Mouse (Mus musculus): ENCODE data around the gene Smarca5.
A peak's percentile ranks its signal among the peaks of the same experiment; 100 is the strongest.

Gene Smarca5

DNA sequence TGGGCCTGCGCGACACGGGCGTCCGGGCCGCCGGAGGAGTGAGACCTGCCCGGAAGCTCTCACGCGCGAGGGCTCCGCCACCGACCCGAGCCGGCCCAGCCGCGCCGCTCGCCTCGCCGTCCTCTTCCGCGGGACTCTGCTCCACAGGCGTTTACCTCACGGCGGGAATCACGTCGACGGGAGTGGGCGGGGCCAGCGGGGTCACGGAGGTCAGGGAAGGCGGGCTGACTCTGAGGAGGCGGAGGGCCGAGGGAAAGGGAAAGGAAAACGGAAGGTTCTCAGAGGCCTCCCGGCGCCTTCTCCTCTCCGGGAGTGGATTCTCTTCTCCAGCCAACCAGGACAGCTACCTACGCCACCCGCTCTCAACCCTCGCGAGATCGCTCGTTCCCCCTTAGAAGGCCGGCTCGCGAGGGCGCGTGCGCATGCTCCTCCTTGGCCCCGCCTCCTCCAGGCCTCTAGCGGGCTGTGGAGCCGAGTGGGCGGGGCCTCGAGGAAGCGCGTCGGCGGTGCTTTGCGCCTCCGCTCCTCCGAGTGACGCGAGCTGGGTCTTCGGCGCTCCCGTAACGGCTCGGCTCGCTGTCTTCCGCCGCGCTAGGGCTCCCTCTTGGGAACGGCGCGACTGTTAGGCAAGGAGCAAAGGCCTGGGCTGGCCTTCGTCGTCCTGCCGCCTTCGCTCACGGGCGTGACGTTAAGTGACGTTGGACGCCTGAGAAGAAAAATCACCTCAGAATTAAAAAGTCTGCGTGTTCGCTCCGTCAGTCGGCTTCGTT is at the start of gene Smarca5:
Gene Smarca5 (minus strand): TSS at position 343 of the 770 bp plus-strand sequence.
- DNase-seq (ENCODE audit: low read depth, low spot score): peak; percentile 97

DNA sequence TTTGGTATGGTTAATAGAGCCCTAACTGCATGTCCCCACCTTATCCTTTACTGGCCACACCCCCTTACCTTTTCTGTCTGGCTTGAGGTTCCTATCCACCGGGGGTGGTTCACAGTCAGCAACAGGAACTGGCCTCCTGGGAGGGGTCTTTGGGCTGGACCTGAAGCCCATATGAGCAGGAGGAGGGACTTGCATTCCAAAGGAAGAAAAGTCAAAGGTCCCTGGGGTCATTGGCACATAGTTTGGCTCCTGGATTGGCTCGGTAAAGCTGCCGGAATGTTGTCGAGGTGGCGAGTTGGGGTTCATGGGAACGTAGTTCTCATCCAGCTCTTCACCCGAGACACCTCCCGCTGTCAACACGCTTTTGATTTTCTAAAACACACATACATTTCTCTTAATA is 45.3 kb upstream of the Smarca5 start:
- no peak for DNase-seq (ENCODE audit: low read depth, low spot score)

DNA sequence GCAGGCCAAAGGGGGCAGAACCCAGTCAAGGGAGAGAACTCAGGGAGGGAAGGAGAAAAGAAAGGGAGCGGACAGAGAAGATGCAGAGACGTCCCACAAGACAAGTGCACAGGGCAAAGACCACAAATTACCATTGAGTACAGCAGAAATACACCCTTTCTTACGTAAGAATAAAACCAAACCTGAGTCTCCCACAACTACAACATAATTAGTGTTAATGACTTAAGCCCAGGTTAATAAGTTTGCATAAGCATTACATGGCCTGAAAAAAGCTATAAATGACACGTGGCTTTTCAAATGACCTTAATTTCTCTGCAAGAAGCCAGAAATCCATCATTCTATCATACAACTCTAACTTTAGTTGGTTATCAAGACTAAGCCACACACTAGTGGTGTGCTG is 44.0 kb upstream of the Smarca5 start:
- no peak for DNase-seq (ENCODE audit: low read depth, low spot score)

DNA sequence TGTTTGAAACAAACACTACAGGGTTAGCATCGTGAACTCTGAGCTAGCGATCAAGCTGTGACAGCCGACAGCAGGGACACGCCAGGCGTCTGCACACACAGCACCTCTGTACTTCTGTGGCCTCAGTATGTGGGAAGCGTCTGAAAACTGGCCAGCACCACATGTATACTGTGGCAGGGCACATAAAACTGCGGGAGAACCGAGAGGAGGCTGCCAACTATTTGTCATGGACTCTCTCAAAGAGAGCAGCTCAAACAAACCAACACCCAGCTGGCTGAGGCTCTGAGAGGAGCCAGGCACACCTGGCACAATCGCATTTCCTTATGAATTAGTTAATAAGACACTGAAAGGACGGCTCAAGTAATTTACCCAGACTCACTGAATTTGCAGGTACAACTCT is 42.0 kb upstream of the Smarca5 start:
- DNase-seq (ENCODE audit: low read depth, low spot score): no peak

DNA sequence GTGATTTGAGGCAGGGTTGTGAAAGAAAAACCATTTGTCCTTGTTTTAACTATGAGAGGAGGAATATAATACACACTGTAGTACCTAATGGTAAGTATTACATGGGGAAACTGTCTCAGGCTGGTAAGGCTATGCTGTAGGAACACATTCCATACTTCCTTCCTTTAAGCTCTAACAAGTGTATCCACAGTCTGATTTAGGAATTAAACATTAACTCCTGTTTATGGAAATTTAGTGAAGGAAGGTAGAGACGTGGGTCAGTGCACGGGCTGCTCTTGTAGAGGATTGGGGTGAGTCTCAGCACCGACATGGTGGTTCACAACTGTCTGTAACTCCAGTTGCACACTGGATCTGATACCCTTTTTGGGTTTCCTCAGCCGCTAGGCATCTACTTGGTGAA is 41.0 kb upstream of the Smarca5 start:
- DNase-seq (ENCODE audit: low read depth, low spot score): no peak

DNA sequence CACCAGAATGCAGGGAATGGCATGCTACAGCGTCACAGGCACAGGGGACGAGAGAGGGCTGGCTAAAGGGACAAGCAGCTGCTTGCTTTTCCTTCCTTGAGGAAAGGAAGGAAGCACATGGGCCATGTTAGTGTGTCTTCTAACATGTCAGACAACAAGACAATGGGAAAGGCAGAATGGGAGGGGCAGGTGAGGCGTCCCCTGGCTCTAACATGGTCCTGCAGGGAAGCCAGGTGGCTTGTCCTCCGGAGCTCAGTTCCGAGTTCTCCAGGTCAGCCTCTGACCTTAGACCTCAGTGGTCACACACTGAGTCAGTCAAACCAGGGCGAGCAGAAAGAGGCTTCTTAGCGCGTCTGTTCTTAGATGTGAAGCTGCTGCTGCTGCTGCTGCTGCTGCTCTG is 37.1 kb upstream of the Smarca5 start:
- DNase-seq (ENCODE audit: low read depth, low spot score): no peak

DNA sequence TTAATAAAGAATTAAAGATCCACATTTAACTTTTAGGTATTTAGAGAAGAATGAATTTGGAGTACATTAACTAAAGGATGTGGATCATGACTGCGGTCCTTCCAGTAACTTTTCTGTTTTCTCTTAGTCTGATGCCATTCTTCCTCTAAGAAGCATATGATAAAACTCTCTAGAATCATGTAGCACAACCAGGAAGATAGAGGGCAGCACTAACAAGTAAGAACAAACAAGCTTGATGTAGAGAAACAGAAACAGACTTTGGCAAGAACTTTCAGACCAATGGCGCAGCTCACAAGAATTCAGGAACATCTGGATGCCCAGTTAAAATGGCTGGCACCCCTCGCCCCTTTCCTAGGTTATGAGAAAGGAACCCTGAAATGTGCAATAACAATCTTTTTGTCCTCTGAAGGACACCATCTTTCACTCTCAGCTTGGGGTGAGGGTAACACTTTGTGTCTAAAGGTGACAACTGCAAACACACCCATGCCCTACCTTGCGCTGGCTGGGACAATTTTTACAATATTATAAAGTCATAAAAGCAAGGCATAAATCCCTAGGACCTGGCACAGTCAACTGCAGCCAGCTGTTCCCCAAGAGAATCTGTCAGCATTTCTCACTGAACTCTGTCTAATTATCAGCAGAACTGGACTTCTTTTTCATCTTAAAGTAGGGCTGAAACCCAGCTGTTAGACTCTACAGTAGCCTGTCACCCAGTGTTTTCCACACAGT is 33.6 kb upstream of the Smarca5 start:
- DNase-seq (ENCODE audit: low read depth, low spot score): no peak

DNA sequence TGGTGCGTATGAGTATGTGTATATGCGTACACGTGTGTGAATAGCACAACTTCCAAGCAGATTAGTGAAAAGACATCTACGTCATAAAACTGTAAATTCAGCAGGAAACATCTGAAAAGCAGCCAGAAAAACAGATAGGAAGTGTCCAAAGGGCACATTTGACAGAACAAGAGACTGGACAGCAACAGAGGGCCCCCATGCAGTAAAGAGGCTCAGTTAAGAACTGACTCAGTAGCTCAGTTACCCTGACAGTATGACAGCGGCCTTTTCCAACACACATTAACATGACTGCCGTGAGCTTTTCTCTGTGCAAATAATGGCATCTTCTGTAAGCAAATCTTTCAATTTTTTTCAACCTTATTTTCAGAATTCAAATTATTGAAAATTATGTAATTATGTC is 29.2 kb upstream of the Smarca5 start:
- DNase-seq (ENCODE audit: low read depth, low spot score): no peak

DNA sequence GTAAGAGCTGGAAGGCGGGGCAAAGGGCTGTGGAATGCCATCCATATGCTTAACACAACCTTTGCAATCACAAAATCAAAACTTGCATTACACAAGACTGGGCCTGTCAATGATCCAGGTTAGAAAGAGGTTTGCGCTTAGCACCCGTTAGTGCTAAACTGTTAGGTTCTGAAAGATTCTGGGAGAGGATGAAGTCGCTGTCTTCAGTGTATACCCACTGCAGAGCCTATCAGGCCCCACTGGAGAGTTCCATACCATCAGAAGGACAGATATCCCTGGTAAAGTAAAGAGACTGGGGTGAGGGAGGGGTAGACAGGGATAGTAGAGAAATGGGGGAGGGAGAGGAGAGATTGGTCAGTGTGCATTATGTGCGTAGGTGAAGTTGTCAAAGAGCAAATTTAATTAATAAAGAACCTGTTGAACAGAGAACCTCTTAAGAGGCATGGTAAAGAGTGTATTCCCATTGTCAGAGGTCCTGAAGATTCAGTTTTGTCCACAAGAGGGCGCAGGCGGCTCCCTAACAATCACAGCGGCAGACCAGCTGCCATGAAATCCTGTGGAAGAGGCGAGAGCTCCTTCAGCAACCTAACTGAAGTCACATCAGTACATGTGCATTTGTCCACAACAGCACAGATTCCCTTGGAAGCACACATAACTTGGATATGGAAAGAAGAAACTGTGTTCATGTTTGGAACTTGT is 13.9 kb upstream of the Smarca5 start:
- DNase-seq (ENCODE audit: low read depth, low spot score): peak; percentile 60

DNA sequence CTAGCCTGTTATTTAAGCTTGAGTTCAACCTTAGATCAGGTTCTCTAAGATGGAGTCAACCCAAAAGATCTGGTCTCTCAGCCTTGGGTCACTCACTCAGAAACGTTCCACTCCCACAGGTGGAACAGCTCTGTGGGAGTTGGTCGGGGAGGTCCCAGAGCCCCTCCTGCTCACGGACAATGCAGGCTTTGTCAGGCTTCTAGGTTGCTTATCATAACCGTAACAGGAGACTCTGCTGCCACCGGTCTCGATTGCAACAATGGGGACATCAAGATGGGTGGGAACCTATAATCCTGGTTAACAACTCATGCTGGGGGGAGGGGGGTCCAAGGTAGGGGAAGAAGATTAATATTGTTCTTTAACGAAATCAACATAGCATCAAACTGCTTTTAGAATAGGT is 13.1 kb upstream of the Smarca5 start:
- no peak for DNase-seq (ENCODE audit: low read depth, low spot score)

DNA sequence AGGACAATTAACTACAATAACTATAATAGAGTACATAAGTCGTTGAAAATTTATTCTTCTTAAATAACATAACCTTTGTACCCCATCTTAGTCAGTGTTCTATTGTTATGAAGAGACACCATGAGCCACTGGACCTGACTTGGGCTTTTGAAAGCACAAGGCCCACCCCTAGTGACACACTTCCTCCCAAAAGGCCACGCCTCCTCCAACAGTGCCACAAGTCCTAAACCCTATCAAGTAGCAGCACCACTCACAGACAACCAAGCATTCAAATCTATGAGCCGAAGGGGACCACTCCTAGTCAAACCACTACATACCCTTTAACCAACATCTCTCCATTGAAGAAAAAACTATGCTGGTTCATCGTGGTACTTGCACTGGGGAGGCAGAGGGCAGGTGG is 9.8 kb upstream of the Smarca5 start:
- DNase-seq (ENCODE audit: low read depth, low spot score): no peak

DNA sequence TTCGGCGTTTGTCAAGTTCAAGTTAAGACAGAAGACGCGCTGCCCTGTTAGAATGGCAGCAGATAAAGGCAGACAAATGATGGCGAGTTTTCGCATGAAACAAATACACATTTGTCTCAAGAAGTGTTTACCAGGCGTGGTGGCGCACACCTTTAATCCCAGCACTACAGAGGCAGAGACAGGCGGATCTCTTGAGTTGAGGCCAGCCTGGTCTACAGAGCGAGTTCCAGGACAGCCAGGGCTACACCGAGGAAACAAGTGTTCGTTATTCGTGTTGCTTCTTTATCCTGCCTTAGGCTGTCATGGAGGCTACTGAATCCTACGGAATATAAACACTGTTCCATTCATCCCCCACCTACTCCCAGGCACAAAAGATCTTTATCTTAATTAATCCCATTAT is 635 bp upstream of the Smarca5 start:
- DNase-seq (ENCODE audit: low read depth, low spot score): no peak

DNA sequence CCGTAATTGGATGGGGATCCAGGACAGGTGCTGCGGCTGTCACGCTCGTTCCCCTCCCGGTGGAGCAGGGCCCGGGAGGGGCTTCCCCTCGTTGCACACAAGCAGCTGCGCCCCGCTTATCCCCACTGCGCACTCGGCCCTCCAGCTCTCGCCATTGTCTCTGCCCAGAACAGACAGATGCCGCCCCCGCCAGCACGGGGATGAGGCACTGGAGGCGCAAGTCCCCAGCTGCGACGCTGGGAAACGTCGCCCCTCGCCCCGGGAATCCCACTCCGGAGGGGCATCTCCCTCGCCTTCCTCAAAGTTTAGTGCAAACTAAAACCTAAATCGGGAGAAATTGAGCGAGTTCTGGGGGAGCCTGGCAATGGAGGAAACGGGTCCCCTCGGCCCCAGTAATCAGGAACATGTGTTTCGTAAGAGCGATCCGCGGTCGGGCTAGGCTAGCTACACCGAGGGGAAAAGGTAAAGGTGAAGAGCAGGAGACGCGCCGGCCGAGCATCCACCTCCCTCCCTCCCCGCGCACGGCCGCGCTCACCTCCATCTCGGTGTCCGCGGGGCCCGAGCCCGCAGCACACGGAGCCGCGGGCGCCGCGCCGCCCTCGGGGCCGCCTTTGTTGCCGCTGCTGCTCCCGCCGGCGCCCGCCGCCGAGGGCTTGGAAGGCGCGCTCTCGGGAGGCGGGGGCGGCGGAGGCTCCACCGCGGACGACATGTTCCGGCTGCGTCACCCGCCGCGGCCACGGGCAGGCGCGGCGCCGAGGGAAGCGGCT is 726 bp downstream of the Smarca5 start:
- peak; percentile 59 for DNase-seq (ENCODE audit: low read depth, low spot score)

DNA sequence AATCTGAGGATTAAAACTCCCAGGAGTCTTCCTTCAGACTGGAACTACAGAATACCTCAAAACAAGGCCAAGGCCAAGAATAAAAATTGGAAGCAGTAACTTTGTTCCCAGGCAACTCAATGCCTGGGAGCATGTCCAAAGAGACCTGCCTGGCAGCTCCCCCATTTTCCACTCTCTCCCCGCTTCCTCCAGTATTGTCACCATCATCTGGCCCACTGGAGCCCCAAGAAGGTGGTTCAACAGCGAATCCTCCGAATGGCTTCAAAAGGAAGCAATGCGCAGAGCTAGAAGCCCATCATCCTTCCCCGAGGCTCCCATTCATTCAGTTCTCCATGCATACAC is 1.3 kb downstream of the Smarca5 start:
- DNase-seq (ENCODE audit: low read depth, low spot score): no peak

DNA sequence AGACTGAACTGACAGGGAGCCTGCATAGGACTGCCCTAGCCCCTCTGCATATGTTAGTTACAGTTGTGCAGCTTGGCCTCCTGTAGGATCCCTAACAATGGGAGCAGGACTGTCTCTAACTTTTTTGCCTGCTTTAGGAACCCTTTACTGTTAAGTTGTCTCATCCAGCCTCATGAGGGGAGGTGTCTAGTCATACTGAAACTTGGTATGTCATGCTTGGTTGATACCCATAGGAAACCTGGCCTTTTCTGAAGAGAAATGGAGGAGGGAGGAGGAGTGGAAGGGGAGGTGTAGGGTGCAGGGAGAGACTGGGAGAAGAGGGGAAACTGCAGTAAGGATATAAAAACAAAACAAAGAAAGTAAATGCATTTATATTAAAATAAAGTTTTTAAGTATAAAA is 7.0 kb downstream of the Smarca5 start:
- DNase-seq (ENCODE audit: low read depth, low spot score): no peak

DNA sequence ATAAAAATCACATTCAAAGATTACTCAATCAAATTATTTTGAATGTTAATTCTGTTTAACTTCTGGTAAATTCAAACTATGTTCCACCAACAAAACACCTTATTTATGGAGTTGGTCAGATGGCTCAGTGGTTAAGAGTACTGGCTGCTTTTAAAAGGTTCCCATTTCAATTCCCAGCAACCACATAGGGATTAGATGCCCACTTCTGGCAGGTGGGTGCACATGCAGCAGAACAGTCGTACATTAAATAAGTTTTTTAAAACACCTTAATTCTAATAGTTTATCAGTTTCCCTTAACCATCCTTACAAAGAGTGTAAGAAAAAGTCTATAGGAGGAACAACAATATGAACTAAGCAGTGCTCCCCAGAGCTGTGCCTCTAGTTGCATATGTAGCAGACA is 24.8 kb downstream of the Smarca5 start:
- no peak for DNase-seq (ENCODE audit: low read depth, low spot score)

DNA sequence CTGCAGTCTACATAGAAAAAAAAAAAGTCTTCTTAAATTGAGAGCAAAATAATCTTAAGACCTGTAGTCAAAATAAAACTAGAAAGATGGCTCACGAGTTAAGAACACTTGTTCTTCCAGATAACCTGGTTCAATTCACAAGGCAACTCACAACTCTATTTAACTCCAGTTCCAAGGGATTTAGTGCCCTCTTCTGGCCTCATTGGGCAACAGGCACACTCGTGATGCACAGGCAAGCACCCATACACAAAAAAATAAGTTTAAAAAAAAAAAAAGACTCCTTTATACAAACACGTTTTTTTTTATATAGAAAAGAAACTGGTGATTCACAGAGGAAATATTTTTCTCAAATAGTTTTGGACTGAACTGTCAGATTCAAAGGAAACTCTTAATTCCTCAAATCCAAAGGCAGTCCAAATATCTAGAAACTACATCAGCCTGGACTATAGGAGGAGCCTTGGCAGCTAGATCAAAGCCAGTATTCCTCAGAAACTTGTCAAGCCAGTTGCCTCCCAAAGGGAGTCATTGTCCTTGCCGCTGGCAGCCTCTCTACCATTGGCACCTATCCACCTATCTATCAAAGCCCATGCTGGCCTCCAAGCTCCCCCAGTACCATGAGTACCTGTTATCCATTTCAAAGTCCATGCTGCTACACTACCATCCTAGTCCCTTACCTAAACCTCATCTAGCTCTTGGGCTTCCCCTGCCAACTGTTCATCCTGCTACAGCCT is 28.5 kb downstream of the Smarca5 start:
- peak; percentile 15 for DNase-seq (ENCODE audit: low read depth, low spot score)

DNA sequence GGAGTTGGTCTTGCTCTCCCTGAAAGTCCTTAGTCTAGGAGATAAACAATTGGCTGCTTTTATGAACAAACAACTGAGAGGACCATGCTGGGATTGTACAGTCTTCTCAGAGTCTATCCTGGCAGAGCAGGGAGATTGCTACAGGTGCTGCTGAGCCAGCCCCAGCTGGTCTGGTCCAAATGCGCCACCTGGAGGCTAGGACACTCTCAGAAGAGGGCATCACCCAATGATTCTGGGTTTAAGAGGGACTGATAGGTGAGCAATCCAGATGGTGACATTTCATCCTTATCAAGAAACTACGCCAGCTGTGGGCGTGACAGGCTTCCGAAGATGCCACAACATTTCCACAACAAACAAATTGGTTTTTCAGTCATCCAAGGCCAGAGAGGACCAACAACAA is 51.2 kb downstream of the Smarca5 start:
- peak; percentile 32 for DNase-seq (ENCODE audit: low read depth, low spot score)

DNA sequence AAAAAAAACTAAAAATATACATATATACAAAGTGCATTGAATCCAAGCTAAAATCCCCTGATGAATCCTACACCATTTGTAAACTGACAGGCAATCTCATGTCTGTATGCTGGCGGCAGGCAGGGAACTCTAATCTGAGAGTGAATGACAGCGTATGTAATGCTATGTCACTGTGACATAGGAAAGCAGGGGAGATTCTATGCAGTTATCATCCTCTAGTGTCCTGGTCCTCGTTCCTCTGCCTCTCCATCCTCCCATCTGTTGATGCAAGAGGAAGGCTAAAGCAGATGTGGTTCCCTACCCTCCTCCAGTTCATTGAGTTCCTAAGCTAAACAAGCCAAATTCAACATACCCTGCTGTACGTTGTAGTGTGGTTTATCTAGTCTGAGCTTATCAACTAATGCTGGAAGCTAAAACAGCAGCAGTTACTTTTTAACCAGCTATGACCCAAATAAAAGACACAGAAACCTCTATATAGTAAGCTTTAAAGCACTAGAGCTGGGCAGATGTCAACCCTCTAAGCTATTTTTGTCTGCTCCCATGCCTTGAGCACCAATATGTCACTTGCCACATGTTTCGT is 55.5 kb downstream of the Smarca5 start:
- no peak for DNase-seq (ENCODE audit: low read depth, low spot score)

DNA sequence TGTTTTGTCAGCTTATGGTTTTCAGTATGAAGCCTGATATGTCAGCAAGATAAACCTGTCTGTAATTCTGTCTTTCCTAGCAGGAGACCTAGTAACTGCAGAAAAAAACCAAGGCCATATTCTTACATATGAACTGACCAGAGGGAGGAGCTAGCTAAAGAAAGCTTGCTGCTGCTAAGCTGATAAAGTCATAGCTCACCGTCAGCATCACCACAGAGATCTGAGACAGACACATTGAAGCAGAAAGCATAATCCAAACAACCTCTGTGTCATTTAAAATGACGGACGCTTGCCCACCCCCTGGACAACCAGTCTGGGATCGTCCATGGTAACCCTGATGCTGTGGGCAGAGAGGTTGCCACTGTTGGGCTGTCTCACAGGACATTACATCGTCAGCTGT is 56.7 kb downstream of the Smarca5 start:
- DNase-seq (ENCODE audit: low read depth, low spot score): no peak

DNA sequence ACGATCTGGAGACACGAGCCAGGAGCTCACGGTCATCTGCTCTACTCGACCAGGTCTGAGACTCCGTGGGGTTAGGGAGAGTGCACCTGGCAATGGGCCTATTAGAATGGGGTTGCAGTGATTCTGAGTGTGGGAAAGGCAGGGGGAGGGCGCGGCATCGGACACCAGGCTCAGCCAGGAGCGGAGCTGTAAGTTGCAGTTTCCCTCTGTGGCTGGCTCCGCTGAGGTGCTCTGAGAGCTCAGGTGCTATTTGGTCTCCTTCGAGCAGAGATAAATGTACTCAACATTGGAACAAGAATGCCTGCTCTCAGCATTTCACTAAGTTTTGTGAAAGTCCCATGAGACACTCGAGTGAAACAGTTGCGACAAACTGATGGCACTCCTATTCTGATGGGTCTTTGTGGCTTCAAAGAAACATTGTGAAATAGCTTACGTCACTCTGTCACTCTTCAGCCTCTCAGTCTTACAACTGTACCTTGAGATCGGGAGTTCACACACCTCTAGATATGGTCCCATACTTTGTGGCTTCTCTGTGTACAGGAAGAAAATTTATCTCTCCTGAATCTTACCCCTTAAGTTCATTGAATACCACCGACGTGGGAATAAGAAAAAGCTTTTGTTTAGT is 69.9 kb downstream of the Smarca5 start:
- no peak for DNase-seq (ENCODE audit: low read depth, low spot score)

Measured in CD4-positive helper T cell, adult 2 months (primary cell).